Mouse (Mus musculus) right cerebral cortex, postnatal 14 days (tissue): ENCODE results near the gene Il1rapl1.

Experiments used
- DNase-seq: peaks from one replicate; pipeline ENCODE4 v3.0.0; 2022

Gene Il1rapl1

DNA sequence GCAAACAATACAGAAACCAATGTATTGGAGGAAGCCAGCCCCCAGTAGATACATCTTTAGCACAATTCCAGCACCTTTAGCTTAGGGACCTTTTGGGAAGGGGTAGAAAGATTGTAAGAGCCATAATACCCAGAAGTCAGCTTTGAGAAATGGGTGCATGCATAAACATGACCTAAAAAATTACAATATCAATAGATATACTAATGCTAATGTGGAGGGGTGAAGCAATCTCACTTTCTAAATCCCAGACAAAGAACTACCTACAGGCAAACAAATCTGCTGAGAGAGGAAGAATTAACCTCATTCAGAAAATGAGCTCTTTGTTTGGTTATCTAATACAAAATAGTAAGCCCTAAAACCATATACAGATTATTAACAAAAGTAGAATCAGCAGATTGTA is 607.4 kb downstream of the Il1rapl1 start:
- DNase-seq = no peak

- DNase-seq = no peak
Observed at GRCm38 (mm10) chrX:87502604-87503003, 612.8 kb downstream of the Il1rapl1 start.

GRCm38 (mm10) chrX:87483416-87483815 is 632.0 kb downstream of the Il1rapl1 start:
- no peak for DNase-seq

DNA sequence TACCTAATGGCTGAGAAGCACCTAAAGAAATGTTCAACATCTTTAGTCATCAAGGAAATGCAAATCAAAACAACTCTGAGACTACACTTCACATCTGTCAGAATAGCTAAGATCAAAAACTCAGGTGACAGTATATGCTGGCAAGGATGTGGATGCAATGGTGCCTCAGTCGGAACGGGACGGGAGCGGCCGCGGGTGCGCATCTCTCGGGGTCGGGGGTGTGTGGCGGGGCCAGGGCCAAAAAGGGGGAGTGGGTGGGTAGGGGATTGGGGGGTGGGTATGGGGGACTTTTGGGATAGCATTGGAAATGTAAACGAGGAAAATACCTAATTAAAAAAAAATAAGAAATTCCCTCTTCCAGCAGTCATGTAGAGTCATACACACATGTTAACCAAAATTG is 877.3 kb downstream of the Il1rapl1 start:
- DNase-seq = peak; percentile 89

GRCm38 (mm10) chrX:87225280-87225679 is 890.2 kb downstream of the Il1rapl1 start:
- no peak for DNase-seq

GRCm38 (mm10) chrX:87002296-87002695 is 1113.1 kb downstream of the Il1rapl1 start:
- DNase-seq = no peak

DNA sequence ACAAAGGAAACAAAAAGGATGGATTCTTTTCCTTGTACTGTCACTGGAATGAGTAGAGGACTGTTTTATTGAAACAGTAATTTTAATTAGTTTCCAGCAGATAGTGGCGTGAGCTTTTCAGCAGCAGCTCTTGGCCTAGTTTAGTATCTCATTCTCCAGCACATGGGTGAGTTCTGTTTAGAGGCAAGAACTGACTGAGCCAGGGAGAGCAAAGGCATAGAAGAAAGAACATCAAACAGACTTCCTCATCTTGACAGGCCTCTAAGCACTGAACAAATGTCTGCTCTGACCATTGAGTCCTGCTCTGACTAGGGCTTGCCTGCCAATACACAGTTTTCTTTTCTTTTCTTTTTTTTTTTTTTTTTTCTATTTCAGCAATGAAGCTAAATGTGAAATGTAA is 1160.3 kb downstream of the Il1rapl1 start:
- DNase-seq = no peak

GRCm38 (mm10) chrX:86954614-86955013 is 1160.8 kb downstream of the Il1rapl1 start:
- DNase-seq = no peak

GRCm38 (mm10) chrX:86950940-86951339 is 1164.5 kb downstream of the Il1rapl1 start:
- no peak for DNase-seq

- DNase-seq = no peak
Observed at GRCm38 (mm10) chrX:86949112-86949511, 1166.3 kb downstream of the Il1rapl1 start.

- DNase-seq = no peak
Observed at GRCm38 (mm10) chrX:86854835-86855234, 1260.6 kb downstream of the Il1rapl1 start.

GRCm38 (mm10) chrX:86808218-86808617 is 1307.2 kb downstream of the Il1rapl1 start:
- no peak for DNase-seq

DNA sequence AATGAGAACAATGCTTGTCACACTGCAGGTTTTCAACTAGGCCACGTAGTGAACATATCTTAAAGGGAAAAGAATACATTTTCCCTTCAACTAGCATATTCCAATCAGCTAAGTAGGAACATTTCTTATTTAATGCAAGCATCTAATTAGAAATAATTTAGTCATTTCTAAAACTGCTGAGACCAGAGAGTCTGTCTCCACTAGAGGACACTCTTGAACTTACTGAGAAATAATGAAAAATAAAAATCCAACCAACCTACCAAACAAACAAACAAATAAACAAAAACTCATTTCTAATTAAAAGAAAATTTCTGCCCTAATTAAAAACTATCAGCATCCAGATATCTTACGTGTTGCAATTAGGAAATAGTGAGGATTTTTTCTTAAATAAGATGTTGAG is 1312.7 kb downstream of the Il1rapl1 start:
- no peak for DNase-seq

- DNase-seq = no peak
Observed at GRCm38 (mm10) chrX:86728803-86729202, 1386.6 kb downstream of the Il1rapl1 start.
